Mouse (Mus musculus) CH12.LX (cell line): ENCODE results near the gene Pdcd11. TPM values are rescaled to one million over a fixed set of nuclear protein-coding genes. Genes with fewer than 3 reads are reported as not detected.

Experiments used
- DNase-seq: peaks from one replicate; pipeline ENCODE4 v3.0.0-alpha.2; 2013; ENCODE audit errors: extremely low read depth
- H3K27ac ChIP-seq: 2 replicates; pipeline ENCODE4 v1.5.1; 2012; ENCODE audit warnings: low read depth, mild to moderate bottlenecking, control low read depth, moderate library complexity; ENCODE audit not compliant: insufficient read depth
- H3K27me3 ChIP-seq: replicated peaks from 2 replicates; pipeline ENCODE3; 2012; ENCODE audit warnings: inconsistent platforms
- H3K36me3 ChIP-seq, 2 experiments: replicated peaks in 1 of 2; 2 replicates each; pipeline versions ENCODE3 to v1.6.1; 2012; ENCODE audit warnings: inconsistent platforms in 1 of 2, low read length in 1 of 2, mild to moderate bottlenecking in 1 of 2, mixed read lengths in 1 of 2, moderate library complexity in 1 of 2; ENCODE audit not compliant: control insufficient read depth in 1 of 2, insufficient read depth in 1 of 2
- H3K4me1 ChIP-seq, 2 experiments: 2 replicates each; pipeline ENCODE4 v1.6.1; 2012; ENCODE audit warnings: inconsistent platforms in 1 of 2, moderate library complexity in 1 of 2; ENCODE audit not compliant: insufficient read depth in 2 of 2, control insufficient read depth in 1 of 2
- H3K4me2 ChIP-seq: 2 replicates; pipeline ENCODE4 v1.6.1; 2012; ENCODE audit warnings: low read depth, mild to moderate bottlenecking, control low read depth; ENCODE audit not compliant: poor library complexity, insufficient read depth, severe bottlenecking
- H3K4me3 ChIP-seq, 3 experiments: fragments of 150-350 bp in 1 of 3; sonication (generic) in 1 of 3; replicated peaks in 1 of 3; 2 replicates each; pipeline versions ENCODE3 to v1.5.1; 2011 to 2012; ENCODE audit warnings: low read depth in 2 of 3, low read length in 2 of 3, mild to moderate bottlenecking in 2 of 3, moderate library complexity in 2 of 3, control low read depth in 1 of 3, improper control_type of control experiment in 1 of 3, inconsistent platforms in 1 of 3, mixed read lengths in 1 of 3; ENCODE audit not compliant: poor library complexity in 1 of 3
- H3K79me2 ChIP-seq: replicated peaks from 2 replicates; pipeline ENCODE4 v1.6.1; 2012; ENCODE audit warnings: mild to moderate bottlenecking, moderate library complexity; ENCODE audit not compliant: control insufficient read depth, poor library complexity, insufficient read depth, severe bottlenecking; ENCODE audit errors: extremely low read depth
- H3K9ac ChIP-seq: 2 replicates; pipeline ENCODE4 v1.6.1; 2012; ENCODE audit warnings: low read depth, mild to moderate bottlenecking, control low read depth, moderate library complexity; ENCODE audit not compliant: insufficient read depth
- H3K9me3 ChIP-seq: replicated peaks from 2 replicates; pipeline ENCODE3; 2012; ENCODE audit warnings: low read length, inconsistent platforms, mixed read lengths
- BHLHE40 ChIP-seq: IDR thresholded peaks from 2 replicates; pipeline ENCODE4 v1.6.1; 2011; ENCODE audit warnings: mild to moderate bottlenecking, low read depth, low read length, improper control_type of control experiment
- CHD1 ChIP-seq: IDR thresholded peaks from 2 replicates; pipeline ENCODE4 v1.6.1; 2012; ENCODE audit warnings: low read depth, low read length, improper control_type of control experiment, inconsistent platforms
- CHD2 ChIP-seq: IDR thresholded peaks from 2 replicates; pipeline ENCODE4 v1.6.1; 2011; ENCODE audit warnings: low read length, improper control_type of control experiment
- CTCF ChIP-seq, 2 experiments: IDR thresholded peaks in 1 of 2; conservative IDR thresholded peaks in 1 of 2; 2 replicates each; pipeline ENCODE4 v1.5.1; 2011 to 2012; ENCODE audit warnings: low read depth in 2 of 2, low read length in 2 of 2, improper control_type of control experiment in 1 of 2, inconsistent platforms in 1 of 2, mild to moderate bottlenecking in 1 of 2, moderate library complexity in 1 of 2
- E2F4 ChIP-seq: IDR thresholded peaks from 2 replicates; pipeline ENCODE4 v1.6.1; 2011; ENCODE audit warnings: low read depth, low read length, improper control_type of control experiment; ENCODE audit not compliant: insufficient replicate concordance
- ELF1 ChIP-seq: IDR thresholded peaks from 2 replicates; pipeline ENCODE4 v1.6.1; 2014; ENCODE audit warnings: low read depth, mild to moderate bottlenecking, inconsistent platforms, low read length, improper control_type of control experiment
- EP300 ChIP-seq: IDR thresholded peaks from 2 replicates; pipeline ENCODE4 v1.6.1; 2011; ENCODE audit warnings: low read length, improper control_type of control experiment
- ETS1 ChIP-seq: conservative IDR thresholded peaks from 2 replicates; pipeline ENCODE4 v1.6.1; 2012; ENCODE audit warnings: low read depth, mild to moderate bottlenecking, inconsistent platforms, low read length, improper control_type of control experiment, moderate library complexity
- GABPA ChIP-seq: IDR thresholded peaks from 2 replicates; pipeline ENCODE4 v1.6.1; 2012; ENCODE audit warnings: low read depth, low read length, improper control_type of control experiment, inconsistent platforms; ENCODE audit not compliant: insufficient replicate concordance
- HCFC1 ChIP-seq: IDR thresholded peaks from 2 replicates; pipeline ENCODE4 v1.6.1; 2012; ENCODE audit warnings: low read depth, mild to moderate bottlenecking, inconsistent platforms, low read length, improper control_type of control experiment
- IRF4 ChIP-seq: IDR thresholded peaks from 2 replicates; pipeline ENCODE4 v1.6.1; 2014; ENCODE audit warnings: low read depth, mild to moderate bottlenecking, inconsistent platforms, low read length, improper control_type of control experiment
- JUN ChIP-seq: IDR thresholded peaks from 2 replicates; pipeline ENCODE4 v1.6.1; 2011; ENCODE audit warnings: low read depth, mild to moderate bottlenecking, low read length, improper control_type of control experiment, moderate library complexity; ENCODE audit not compliant: insufficient read depth
- JUND ChIP-seq: conservative IDR thresholded peaks from 2 replicates; pipeline ENCODE4 v1.6.1; 2011; ENCODE audit warnings: low read depth, low read length, improper control_type of control experiment
- KAT2A ChIP-seq: IDR thresholded peaks from 2 replicates; pipeline ENCODE4 v1.6.1; 2012; ENCODE audit warnings: low read length, improper control_type of control experiment, inconsistent platforms; ENCODE audit not compliant: insufficient replicate concordance
- MAFK ChIP-seq: IDR thresholded peaks from 2 replicates; pipeline ENCODE4 v1.6.1; 2011; ENCODE audit warnings: low read length, improper control_type of control experiment; ENCODE audit not compliant: insufficient replicate concordance
- MAX ChIP-seq: IDR thresholded peaks from 2 replicates; pipeline ENCODE4 v1.6.1; 2011; ENCODE audit warnings: low read length, improper control_type of control experiment
- MAZ ChIP-seq: IDR thresholded peaks from 2 replicates; pipeline ENCODE4 v1.6.1; 2012; ENCODE audit warnings: low read depth, mild to moderate bottlenecking, inconsistent platforms, low read length, improper control_type of control experiment, moderate library complexity
- MEF2A ChIP-seq: IDR thresholded peaks from 2 replicates; pipeline ENCODE4 v1.6.1; 2014; ENCODE audit warnings: low read depth, mild to moderate bottlenecking, inconsistent platforms, low read length, improper control_type of control experiment, borderline replicate concordance
- MXI1 ChIP-seq: IDR thresholded peaks from 2 replicates; pipeline ENCODE4 v1.6.1; 2011; ENCODE audit warnings: mild to moderate bottlenecking, low read depth, low read length, improper control_type of control experiment
- MYC ChIP-seq: IDR thresholded peaks from 2 replicates; pipeline ENCODE4 v1.6.1; 2011; ENCODE audit warnings: low read depth, mild to moderate bottlenecking, improper control_type of control experiment, low read length
- NELFE ChIP-seq: IDR thresholded peaks from 2 replicates; pipeline ENCODE4 v1.6.1; 2011; ENCODE audit warnings: low read depth, low read length, improper control_type of control experiment
- NRF1 ChIP-seq: IDR thresholded peaks from 2 replicates; pipeline ENCODE4 v1.6.1; 2014; ENCODE audit warnings: low read depth, mild to moderate bottlenecking, inconsistent platforms, low read length, improper control_type of control experiment, moderate library complexity
- PAX5 ChIP-seq: IDR thresholded peaks from 2 replicates; pipeline ENCODE4 v1.6.1; 2012; ENCODE audit warnings: low read length, inconsistent platforms, mixed read lengths
- POLR2A ChIP-seq: IDR thresholded peaks from 2 replicates; pipeline ENCODE4 v1.6.1; 2011; ENCODE audit warnings: low read depth, mild to moderate bottlenecking, improper control_type of control experiment, low read length
- POLR2AphosphoS2 ChIP-seq: IDR thresholded peaks from 2 replicates; pipeline ENCODE4 v1.6.1; 2011; ENCODE audit warnings: low read depth, low read length, improper control_type of control experiment
- RAD21 ChIP-seq: IDR thresholded peaks from 2 replicates; pipeline ENCODE4 v1.6.1; 2011; ENCODE audit warnings: low read depth, mild to moderate bottlenecking, low read length, improper control_type of control experiment, moderate library complexity
- RCOR1 ChIP-seq: conservative IDR thresholded peaks from 2 replicates; pipeline ENCODE4 v1.6.1; 2012; ENCODE audit warnings: low read depth, mild to moderate bottlenecking, inconsistent platforms, low read length, improper control_type of control experiment
- SIN3A ChIP-seq: IDR thresholded peaks from 2 replicates; pipeline ENCODE4 v1.6.1; 2012; ENCODE audit warnings: low read length, improper control_type of control experiment, inconsistent platforms
- SMC3 ChIP-seq: IDR thresholded peaks from 2 replicates; pipeline ENCODE4 v1.6.1; 2011; ENCODE audit warnings: low read depth, low read length, improper control_type of control experiment
- TBP ChIP-seq: conservative IDR thresholded peaks from 2 replicates; pipeline ENCODE4 v1.6.1; 2011; ENCODE audit warnings: low read depth, low read length, improper control_type of control experiment
- TCF12 ChIP-seq: IDR thresholded peaks from 2 replicates; pipeline ENCODE4 v1.6.1; 2014; ENCODE audit warnings: low read depth, mild to moderate bottlenecking, inconsistent platforms, low read length, improper control_type of control experiment
- UBTF ChIP-seq: IDR thresholded peaks from 2 replicates; pipeline ENCODE4 v1.6.1; 2012; ENCODE audit warnings: low read depth, mild to moderate bottlenecking, inconsistent platforms, low read length, improper control_type of control experiment, moderate library complexity
- USF1 ChIP-seq: IDR thresholded peaks from 2 replicates; pipeline ENCODE4 v1.6.1; 2014; ENCODE audit warnings: low read depth, mild to moderate bottlenecking, inconsistent platforms, low read length, improper control_type of control experiment
- USF2 ChIP-seq: conservative IDR thresholded peaks from 2 replicates; pipeline ENCODE4 v1.6.1; 2011; ENCODE audit warnings: low read depth, low read length, improper control_type of control experiment
- ZC3H11A ChIP-seq: IDR thresholded peaks from 2 replicates; pipeline ENCODE4 v1.6.1; 2012; ENCODE audit warnings: low read depth, mild to moderate bottlenecking, inconsistent platforms, low read length, improper control_type of control experiment
- ZKSCAN1 ChIP-seq: IDR thresholded peaks from 2 replicates; pipeline ENCODE4 v1.6.1; 2012; ENCODE audit warnings: low read depth, inconsistent platforms, low read length, improper control_type of control experiment, borderline replicate concordance
- ZMIZ1 ChIP-seq: IDR thresholded peaks from 2 replicates; pipeline ENCODE4 v1.6.1; 2012; ENCODE audit warnings: low read depth, mild to moderate bottlenecking, inconsistent platforms, low read length, improper control_type of control experiment
- ZNF384 ChIP-seq: IDR thresholded peaks from 2 replicates; pipeline ENCODE4 v1.6.1; 2012; ENCODE audit warnings: low read depth, low read length, improper control_type of control experiment, inconsistent platforms
- dilution Hi-C: fragments of 300-500 bp; cut with MboI; formaldehyde crosslinking; loops from 2 replicates; pipeline ENCODE4 v1.14.3; 2020; ENCODE audit warnings: low sequenced_read_pairs; ENCODE audit not compliant: extremely low pct_unique_long_range_greater_than_20kb, extremely low pct_ligation_motif_present
- in situ Hi-C: fragments of 300-500 bp; cut with MboI; formaldehyde crosslinking; loops from 3 replicates; pipeline ENCODE4 v1.14.3; 2019; ENCODE audit warnings: low sequenced_read_pairs, low pct_ligation_motif_present, low pct_unique_long_range_greater_than_20kb, mixed read lengths
- polyA plus RNA-seq: library from polyadenylated mRNA; unstranded; fragments of >175 nt; gene quantifications from 2 replicates; pipeline ENCODE4 v1.2.1, GENCODE M21; 2012; ENCODE audit warnings: low read depth; ENCODE audit not compliant: insufficient read length
- total RNA-seq, 2 experiments: library from RNA; depleted of rRNA; stranded (reverse); fragments of 300-350 nt in 1 of 2; fragments of >200 nt in 1 of 2; gene quantifications; 2 replicates each; pipeline ENCODE4 v1.2.3; 2012 to 2014

Gene Pdcd11
- total and polyA plus RNA-seq, 3 experiments: 26.6 to 78.0 (median 49.7) TPM

- DNase-seq: peak; percentile 72
- H3K9me3 ChIP-seq: no peaks in the 10 kb centered on the region
- H3K4me2 ChIP-seq: peak overlapping the region; percentile 48
- H3K4me1 ChIP-seq: peaks cover 33 to 60% of the 10 kb centered on the region in 2 experiments
- 0 out of 2 replicates have a peak overlapping the region, but pooled peaks have one; percentile 24 for H3K27ac ChIP-seq
- no peaks in the 10 kb centered on the region for H3K36me3 ChIP-seq
- H3K9ac ChIP-seq: no peak overlapping the region
- in situ Hi-C loops: no loop called here
- H3K27me3 ChIP-seq: peaks cover 6% of the 10 kb centered on the region
- TF ChIP-seq TBP: no peak
- TF ChIP-seq POLR2AphosphoS2: no peak
- TF ChIP-seq MEF2A: peak; percentile 64
- TF ChIP-seq E2F4: no peak
- TF ChIP-seq CTCF (conservative IDR thresholded peaks at IDR 0.05 in 1 of 2, IDR thresholded peaks at IDR 0.05 in 1 of 2; ENCODE audit: low read depth in 2 of 2, low read length in 2 of 2): no peak
- no peak for TF ChIP-seq ZKSCAN1
- TF ChIP-seq NRF1: no peak
- TF ChIP-seq IRF4: no peak; the same call in 1 of the 2 replicates
- peak; percentile 65 for TF ChIP-seq EP300
- TF ChIP-seq KAT2A: 0 out of 2 replicates have a peak, but pooled peaks have one; percentile 23
- no peak for TF ChIP-seq ZNF384
- TF ChIP-seq MXI1: no peak
- TF ChIP-seq SMC3: no peak
- 0 out of 2 replicates have a peak, but pooled peaks have one; percentile 33 for TF ChIP-seq UBTF
- no peak for TF ChIP-seq CHD2
- no peak for TF ChIP-seq TCF12
- TF ChIP-seq CHD1: no peak
- 0 out of 2 replicates have a peak, but pooled peaks have one; percentile 20 for TF ChIP-seq MAZ
- no peak; the same call in 1 of the 2 replicates for TF ChIP-seq MAX
- no peak for TF ChIP-seq SIN3A
- no peak for TF ChIP-seq RAD21
- TF ChIP-seq RCOR1: no peak
- TF ChIP-seq BHLHE40: peak; percentile 58
- TF ChIP-seq MAFK: 0 out of 2 replicates have a peak, but pooled peaks have one; percentile 49
- TF ChIP-seq JUND: peak; percentile 83
- no peak for TF ChIP-seq USF1
- no peak for TF ChIP-seq USF2
- no peak for TF ChIP-seq ZC3H11A
- no peak for TF ChIP-seq POLR2A
- TF ChIP-seq ZMIZ1: no peak
- 0 out of 2 replicates have a peak, but pooled peaks have one; percentile 46 for TF ChIP-seq MYC
- no peak for TF ChIP-seq PAX5
- no peak; the same call in 1 of the 2 replicates for TF ChIP-seq ETS1
- peak; percentile 55; the same call in 1 of the 2 replicates for TF ChIP-seq ELF1
- no peak for TF ChIP-seq GABPA
- TF ChIP-seq JUN: peak; percentile 41
- no peak for TF ChIP-seq HCFC1
- TF ChIP-seq NELFE: no peak
- H3K79me2 ChIP-seq: no peaks in the 10 kb centered on the region
- H3K4me3 ChIP-seq: no peak overlapping the region
- dilution Hi-C loops: no loop called here
Measured at GRCm38 (mm10) chr19:47148267-47148847, 57.8 kb downstream of the Pdcd11 start.
